Mouse (Mus musculus) kidney, adult 9 months (tissue): ENCODE measurements around the gene Slc25a33.
"Not testable (repeated sequence)": the region's sequence is repeated elsewhere in the genome, so short reads cannot be mapped to it uniquely, and the experiment has no call there.

Source experiments
- DNase-seq: peaks from one replicate; pipeline ENCODE4 v3.0.0; 2022

The Slc25a33 gene

GRCm38 (mm10) chr4:149752124-149752799 is 21.8 kb downstream of the Slc25a33 start:
- DNase-seq, result peak; percentile 74

GRCm38 (mm10) chr4:149750671-149751070 is 23.4 kb downstream of the Slc25a33 start:
- no peak for DNase-seq

- DNase-seq, result not testable (repeated sequence)
These were observed 24.4 kb downstream of the Slc25a33 start for GRCm38 (mm10) chr4:149749663-149750015.

GRCm38 (mm10) chr4:149749003-149749662 is 24.9 kb downstream of the Slc25a33 start:
- DNase-seq, result no peak

GRCm38 (mm10) chr4:149744119-149744518 is 30.0 kb downstream of the Slc25a33 start:
- DNase-seq, result no peak

GRCm38 (mm10) chr4:149742011-149742530 is 32.0 kb downstream of the Slc25a33 start:
- no peak for DNase-seq

- DNase-seq, result no peak
These were observed 33.8 kb downstream of the Slc25a33 start for GRCm38 (mm10) chr4:149740301-149740700.

- no peak for DNase-seq
These were observed 34.6 kb downstream of the Slc25a33 start for GRCm38 (mm10) chr4:149739478-149739877.

GRCm38 (mm10) chr4:149737383-149738324 is 36.4 kb downstream of the Slc25a33 start, which contains the start of gene Tmem201:
Gene Tmem201 (minus strand): TSS chr4:149738044.
- peak; percentile 97 for DNase-seq

GRCm38 (mm10) chr4:149736581-149736980 is 37.5 kb downstream of the Slc25a33 start:
- DNase-seq, result peak; percentile 68

GRCm38 (mm10) chr4:149735624-149736250 is 38.3 kb downstream of the Slc25a33 start:
- DNase-seq, result no peak

GRCm38 (mm10) chr4:149734730-149735475 is 39.2 kb downstream of the Slc25a33 start:
- no peak for DNase-seq

GRCm38 (mm10) chr4:149734246-149734645 is 39.8 kb downstream of the Slc25a33 start:
- DNase-seq, result no peak

- no peak for DNase-seq
These were observed 40.3 kb downstream of the Slc25a33 start for GRCm38 (mm10) chr4:149733748-149734147.

GRCm38 (mm10) chr4:149732800-149733199 is 41.3 kb downstream of the Slc25a33 start:
- no peak for DNase-seq

- no peak for DNase-seq
These were observed 41.8 kb downstream of the Slc25a33 start for GRCm38 (mm10) chr4:149732313-149732712.

GRCm38 (mm10) chr4:149730827-149731226 is 43.2 kb downstream of the Slc25a33 start:
- DNase-seq, result no peak

- DNase-seq, result peak; percentile 55
These were observed 45.3 kb downstream of the Slc25a33 start for GRCm38 (mm10) chr4:149728810-149729209.

- DNase-seq, result no peak
These were observed 46.4 kb downstream of the Slc25a33 start for GRCm38 (mm10) chr4:149727636-149728035.

GRCm38 (mm10) chr4:149725661-149726350 is 48.3 kb downstream of the Slc25a33 start:
- DNase-seq, result peak; percentile 85

GRCm38 (mm10) chr4:149724916-149725470 is 49.1 kb downstream of the Slc25a33 start:
- DNase-seq, result no peak
